Mouse (Mus musculus) CD4-positive, CD25-positive, alpha-beta regulatory T cell, adult 4 months (primary cell): ENCODE results near the gene Cisd1. TPM values are rescaled to one million over a fixed set of nuclear protein-coding genes. Genes with fewer than 3 reads are reported as not detected.

Experiments
- ATAC-seq: one replicate; pipeline ENCODE4 v1.8.0; 2017
- polyA plus RNA-seq, 2 experiments: library from polyadenylated mRNA; unstranded; fragments of 100-300 nt; shearing (Covaris generic); gene quantifications; one replicate each; pipeline ENCODE4 v1.2.1; 2017

Cisd1 gene
- polyA plus RNA-seq, 2 experiments from 2014 or later, result 30.9 to 33.7 TPM

- ATAC-seq, result no peak
Measured at GRCm38 (mm10) chr10:71348637-71349280, 4.0 kb upstream of the Cisd1 start.

GRCm38 (mm10) chr10:71347964-71348636 is 3.3 kb upstream of the Cisd1 start:
- peak; percentile 20 for ATAC-seq

GRCm38 (mm10) chr10:71347509-71347949 is 2.8 kb upstream of the Cisd1 start, which contains the start of gene Ipmk:
TSS of gene Ipmk (plus strand) at chr10:71347763.
- ATAC-seq, result peak; percentile 66

- peak; percentile 67 for ATAC-seq
Measured at GRCm38 (mm10) chr10:71346722-71347508, 2.2 kb upstream of the Cisd1 start.

GRCm38 (mm10) chr10:71346106-71346505 is 1.4 kb upstream of the Cisd1 start:
- ATAC-seq, result no peak

- no peak for ATAC-seq
Measured at GRCm38 (mm10) chr10:71343567-71344265, 1.0 kb downstream of the Cisd1 start.

GRCm38 (mm10) chr10:71343130-71343529 is 1.6 kb downstream of the Cisd1 start:
- no peak for ATAC-seq

GRCm38 (mm10) chr10:71342030-71342805 is 2.5 kb downstream of the Cisd1 start:
- ATAC-seq, result no peak

- no peak for ATAC-seq
Measured at GRCm38 (mm10) chr10:71341290-71341689, 3.5 kb downstream of the Cisd1 start.

- ATAC-seq, result no peak
Measured at GRCm38 (mm10) chr10:71340195-71340594, 4.6 kb downstream of the Cisd1 start.

GRCm38 (mm10) chr10:71339463-71339862 is 5.3 kb downstream of the Cisd1 start:
- ATAC-seq, result peak; percentile 58

- ATAC-seq, result no peak
Measured at GRCm38 (mm10) chr10:71338156-71338905, 6.4 kb downstream of the Cisd1 start.

- ATAC-seq, result no peak
Measured at GRCm38 (mm10) chr10:71337733-71338132, 7.0 kb downstream of the Cisd1 start.

GRCm38 (mm10) chr10:71332859-71333258 is 11.9 kb downstream of the Cisd1 start:
- no peak for ATAC-seq

GRCm38 (mm10) chr10:71332376-71332775 is 12.4 kb downstream of the Cisd1 start:
- no peak for ATAC-seq

- no peak for ATAC-seq
Measured at GRCm38 (mm10) chr10:71331908-71332307, 12.8 kb downstream of the Cisd1 start.

GRCm38 (mm10) chr10:71330070-71330469 is 14.7 kb downstream of the Cisd1 start:
- ATAC-seq, result no peak

- no peak for ATAC-seq
Measured at GRCm38 (mm10) chr10:71329295-71329694, 15.5 kb downstream of the Cisd1 start.

- ATAC-seq, result no peak
Measured at GRCm38 (mm10) chr10:71328870-71329269, 15.9 kb downstream of the Cisd1 start.

GRCm38 (mm10) chr10:71328382-71328781 is 16.4 kb downstream of the Cisd1 start:
- ATAC-seq, result no peak

- no peak for ATAC-seq
Measured at GRCm38 (mm10) chr10:71327386-71327785, 17.4 kb downstream of the Cisd1 start.
